Mouse (Mus musculus) MEL (cell line): ENCODE results near the gene Mrpl42.

Experiments used
- CHD2 ChIP-seq: IDR thresholded peaks from 2 replicates; pipeline ENCODE4 v1.6.1; 2011; ENCODE audit warnings: low read length, improper control_type of control experiment
- CTCF ChIP-seq, 3 experiments: IDR thresholded peaks in 2 of 3; conservative IDR thresholded peaks in 1 of 3; 2 replicates each; pipeline ENCODE4 v1.5.1; 2011 to 2012; ENCODE audit warnings: low read length in 3 of 3, low read depth in 2 of 3, mild to moderate bottlenecking in 2 of 3, improper control_type of control experiment in 1 of 3, inconsistent platforms in 1 of 3, mixed read lengths in 1 of 3, moderate library complexity in 1 of 3; ENCODE audit not compliant: control insufficient read depth in 1 of 3, insufficient read depth in 1 of 3, poor library complexity in 1 of 3, severe bottlenecking in 1 of 3
- EP300 ChIP-seq, 2 experiments: IDR thresholded peaks; 2 replicates each; pipeline ENCODE4 v1.6.1; 2011; ENCODE audit warnings: improper control_type of control experiment in 2 of 2, low read length in 2 of 2, low read depth in 1 of 2, mild to moderate bottlenecking in 1 of 2
- GABPA ChIP-seq: IDR thresholded peaks from 2 replicates; pipeline ENCODE4 v1.6.1; 2012; ENCODE audit warnings: low read depth, mild to moderate bottlenecking, inconsistent platforms, low read length, improper control_type of control experiment, moderate library complexity
- HCFC1 ChIP-seq: IDR thresholded peaks from 2 replicates; pipeline ENCODE4 v1.6.1; 2012; ENCODE audit warnings: low read depth, mild to moderate bottlenecking, inconsistent platforms, low read length, improper control_type of control experiment, moderate library complexity
- MAFK ChIP-seq: IDR thresholded peaks from 2 replicates; pipeline ENCODE4 v1.6.1; 2011; ENCODE audit warnings: low read depth, mild to moderate bottlenecking, low read length, improper control_type of control experiment, borderline replicate concordance
- NRF1 ChIP-seq: IDR thresholded peaks from 2 replicates; pipeline ENCODE4 v1.6.1; 2014; ENCODE audit warnings: low read depth, mild to moderate bottlenecking, inconsistent platforms, low read length, improper control_type of control experiment, moderate library complexity; ENCODE audit not compliant: poor library complexity, insufficient read depth, severe bottlenecking
- POLR2A ChIP-seq, 2 experiments: IDR thresholded peaks; 2 replicates each; pipeline ENCODE4 v1.6.1; 2011 to 2012; ENCODE audit warnings: low read length in 2 of 2, mild to moderate bottlenecking in 2 of 2, control low read depth in 1 of 2, improper control_type of control experiment in 1 of 2, low read depth in 1 of 2, moderate library complexity in 1 of 2; ENCODE audit not compliant: control insufficient read depth in 1 of 2, insufficient read depth in 1 of 2, poor library complexity in 1 of 2
- POLR2AphosphoS2 ChIP-seq: IDR thresholded peaks from 2 replicates; pipeline ENCODE4 v1.6.1; 2011; ENCODE audit warnings: low read length, improper control_type of control experiment

DNA sequence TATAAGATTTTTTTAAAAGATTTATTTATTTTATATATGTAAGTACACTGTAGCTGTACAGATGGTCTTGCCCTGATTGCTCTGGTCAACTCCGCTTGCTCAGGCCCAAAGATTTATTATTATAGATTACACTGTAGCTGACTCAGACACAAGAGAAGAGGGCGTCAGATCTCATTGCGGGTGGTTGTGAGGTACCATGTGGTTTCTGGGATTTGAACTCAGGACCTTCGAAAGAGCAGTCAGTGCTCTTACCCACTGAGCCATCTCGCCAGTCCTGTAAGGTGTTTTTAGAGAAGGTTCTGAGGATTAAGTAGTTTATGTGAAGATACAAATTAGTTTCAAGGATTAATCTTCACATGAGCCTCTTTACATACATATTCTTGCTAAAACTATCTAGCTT lies 24.1 kb upstream of the Mrpl42 start:
- TF ChIP-seq GABPA (no peak), CHD2 (no peak), POLR2AphosphoS2 (no peak), NRF1 (no peak), CTCF (IDR thresholded peaks at IDR 0.05 in 2 of 3, conservative IDR thresholded peaks at IDR 0.05 in 1 of 3; ENCODE audit: control insufficient read depth in 1 of 3, insufficient read depth in 1 of 3, low read depth in 2 of 3, low read length in 3 of 3, poor library complexity in 1 of 3, severe bottlenecking in 1 of 3) (no peak), MAFK (no peak), POLR2A (IDR thresholded peaks at IDR 0.05; ENCODE audit: control insufficient read depth in 1 of 2, insufficient read depth in 1 of 2, low read depth in 1 of 2, low read length in 2 of 2, poor library complexity in 1 of 2) (no peak), HCFC1 (no peak), EP300 (IDR thresholded peaks at IDR 0.05; ENCODE audit: low read depth in 1 of 2, low read length in 2 of 2) (no peak)
